Mouse (Mus musculus): ENCODE results near the gene Krtap14.

- no peak for TF ChIP-seq CTCF (IDR thresholded peaks at IDR 0.05; ENCODE audit: extremely low read depth, insufficient read depth, insufficient read length, insufficient replicate concordance)
- TF ChIP-seq POLR2A (IDR thresholded peaks at IDR 0.05; ENCODE audit: low read depth, low read length), result no peak
These were observed 22.6 kb upstream of the Krtap14 start for GRCm38 (mm10) chr16:88848558-88848957.
